Mouse (Mus musculus) testis, adult 2 months (tissue): ENCODE measurements around the gene Grik5.

Experiments
- CTCF ChIP-seq: fragments of 200-500 bp; IDR thresholded peaks from 2 replicates; pipeline ENCODE4 v1.5.1; 2012; ENCODE audit warnings: low read depth, mild to moderate bottlenecking, inconsistent platforms, low read length, moderate library complexity; ENCODE audit not compliant: control insufficient read depth, insufficient read depth, insufficient replicate concordance
- POLR2A ChIP-seq: fragments of 200-500 bp; IDR thresholded peaks from 2 replicates; pipeline ENCODE4 v1.6.1; 2012; ENCODE audit warnings: low read depth, mild to moderate bottlenecking, inconsistent platforms, low read length, moderate library complexity; ENCODE audit not compliant: control insufficient read depth

DNA sequence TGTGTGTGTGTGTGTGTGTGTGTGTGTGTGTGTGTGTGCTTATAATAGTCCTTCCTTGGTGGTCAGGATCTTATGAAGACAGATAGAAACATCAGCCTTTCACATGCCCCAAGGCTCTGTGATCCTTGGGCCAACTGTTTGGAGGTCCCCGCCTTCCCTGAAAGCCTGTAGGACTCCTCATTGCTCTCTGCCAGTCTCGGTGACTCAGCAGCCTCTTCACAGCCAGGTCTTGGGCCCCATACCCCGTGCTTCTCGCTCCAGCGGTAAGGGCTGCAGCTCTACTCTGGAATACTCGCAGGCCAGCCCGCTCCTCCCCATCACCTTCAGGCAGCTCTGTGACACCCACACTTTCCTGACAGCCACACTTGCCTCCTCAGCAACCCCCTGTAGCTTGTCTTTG, 45.7 kb downstream of the Grik5 start:
- no peak for TF ChIP-seq CTCF
- TF ChIP-seq POLR2A: no peak
